Mouse (Mus musculus): ENCODE measurements around the gene Pkd1. TPM values are rescaled to one million over a fixed set of nuclear protein-coding genes. Genes with fewer than 3 reads are reported as not detected.

Pkd1 gene
- polyA plus RNA-seq, 1 experiment from 2014 or later, result 22.9 TPM

GRCm38 (mm10) chr17:24579532-24579931, 29.9 kb downstream of the Pkd1 start:
- WGBS, result 95% methylated on average over 3 of the region's 3 CpGs
- ATAC-seq (ENCODE audit: low read depth), result no peak
- H3K9me3 ChIP-seq, result no peaks in the 10 kb centered on the region
- no peak overlapping the region for H3K4me3 ChIP-seq
- H3K27ac ChIP-seq (replicated peaks), result no peak overlapping the region
- H3K36me3 ChIP-seq, result peaks cover 95% of the 10 kb centered on the region
- H3K27me3 ChIP-seq, result no peaks in the 10 kb centered on the region
- no peak overlapping the region for H3K4me2 ChIP-seq
- no peak overlapping the region for H3K9ac ChIP-seq
- no peaks in the 10 kb centered on the region for H3K4me1 ChIP-seq (replicated peaks)

- Histone ChIP-seq H3K36me3 (peaks cover 92% of the 10 kb centered on the region), H3K9ac (no peak overlapping the region), H3K4me1 (replicated peaks) (no peaks in the 10 kb centered on the region), H3K4me2 (no peak overlapping the region), H3K27ac (replicated peaks) (no peak overlapping the region), H3K4me3 (no peak overlapping the region), H3K27me3 (no peaks in the 10 kb centered on the region), H3K9me3 (no peaks in the 10 kb centered on the region)
- WGBS, result 96% methylated on average over 2 of the region's 2 CpGs
- ATAC-seq (ENCODE audit: low read depth), result no peak
Observed at GRCm38 (mm10) chr17:24580287-24580686, 30.7 kb downstream of the Pkd1 start.

- Histone ChIP-seq H3K27me3 (no peaks in the 10 kb centered on the region), H3K4me3 (no peak overlapping the region), H3K27ac (replicated peaks) (no peak overlapping the region), H3K9ac (no peak overlapping the region), H3K4me1 (replicated peaks) (no peaks in the 10 kb centered on the region), H3K36me3 (peaks cover 90% of the 10 kb centered on the region), H3K4me2 (no peak overlapping the region), H3K9me3 (no peaks in the 10 kb centered on the region)
- WGBS, result 73% methylated on average over 5 of the region's 5 CpGs
- ATAC-seq (ENCODE audit: low read depth), result no peak
Observed at GRCm38 (mm10) chr17:24583599-24584460, 34.2 kb downstream of the Pkd1 start.

GRCm38 (mm10) chr17:24584520-24584919, 34.9 kb downstream of the Pkd1 start:
- H3K36me3 ChIP-seq, result peaks cover 88% of the 10 kb centered on the region
- H3K9me3 ChIP-seq, result no peaks in the 10 kb centered on the region
- no peak overlapping the region for H3K4me3 ChIP-seq
- H3K4me1 ChIP-seq (replicated peaks), result no peaks in the 10 kb centered on the region
- 76% methylated on average over 3 of the region's 3 CpGs for WGBS
- no peak overlapping the region for H3K4me2 ChIP-seq
- no peak overlapping the region for H3K27ac ChIP-seq (replicated peaks)
- H3K9ac ChIP-seq, result no peak overlapping the region
- no peaks in the 10 kb centered on the region for H3K27me3 ChIP-seq
- no peak for ATAC-seq (ENCODE audit: low read depth)

GRCm38 (mm10) chr17:24586532-24586931, 36.9 kb downstream of the Pkd1 start:
- Histone ChIP-seq H3K9ac (no peak overlapping the region), H3K4me3 (no peak overlapping the region), H3K27me3 (no peaks in the 10 kb centered on the region), H3K36me3 (peaks cover 86% of the 10 kb centered on the region), H3K4me2 (no peak overlapping the region), H3K9me3 (no peaks in the 10 kb centered on the region), H3K4me1 (replicated peaks) (no peaks in the 10 kb centered on the region), H3K27ac (replicated peaks) (no peak overlapping the region)
- ATAC-seq (ENCODE audit: low read depth), result no peak
- 94% methylated on average over 4 of the region's 4 CpGs for WGBS

- Histone ChIP-seq H3K27me3 (no peaks in the 10 kb centered on the region), H3K4me1 (replicated peaks) (no peaks in the 10 kb centered on the region), H3K36me3 (peaks cover 93% of the 10 kb centered on the region), H3K27ac (replicated peaks) (no peak overlapping the region), H3K4me2 (no peak overlapping the region), H3K9me3 (no peaks in the 10 kb centered on the region), H3K4me3 (no peak overlapping the region), H3K9ac (no peak overlapping the region)
- 96% methylated on average over 3 of the region's 3 CpGs for WGBS
- no peak for ATAC-seq (ENCODE audit: low read depth)
Observed at GRCm38 (mm10) chr17:24590943-24591342, 41.3 kb downstream of the Pkd1 start.

GRCm38 (mm10) chr17:24591695-24592094, 42.1 kb downstream of the Pkd1 start:
- WGBS, result 92% methylated on average over 5 of the region's 5 CpGs
- no peak overlapping the region for H3K4me3 ChIP-seq
- no peak overlapping the region for H3K27ac ChIP-seq (replicated peaks)
- H3K36me3 ChIP-seq, result peaks cover 93% of the 10 kb centered on the region
- ATAC-seq (ENCODE audit: low read depth), result no peak
- no peak overlapping the region for H3K9ac ChIP-seq
- H3K27me3 ChIP-seq, result no peaks in the 10 kb centered on the region
- H3K9me3 ChIP-seq, result no peaks in the 10 kb centered on the region
- H3K4me1 ChIP-seq (replicated peaks), result no peaks in the 10 kb centered on the region
- H3K4me2 ChIP-seq, result no peak overlapping the region

- H3K36me3 ChIP-seq, result peaks cover 94% of the 10 kb centered on the region
- H3K4me3 ChIP-seq, result no peak overlapping the region
- 91% methylated on average over 5 of the region's 5 CpGs for WGBS
- H3K9me3 ChIP-seq, result no peaks in the 10 kb centered on the region
- H3K9ac ChIP-seq, result no peak overlapping the region
- ATAC-seq (ENCODE audit: low read depth), result no peak
- no peaks in the 10 kb centered on the region for H3K27me3 ChIP-seq
- H3K27ac ChIP-seq (replicated peaks), result no peak overlapping the region
- no peak overlapping the region for H3K4me2 ChIP-seq
- no peaks in the 10 kb centered on the region for H3K4me1 ChIP-seq (replicated peaks)
Observed at GRCm38 (mm10) chr17:24593248-24593647, 43.6 kb downstream of the Pkd1 start.

GRCm38 (mm10) chr17:24593992-24594890, 44.6 kb downstream of the Pkd1 start:
- no peak for ATAC-seq (ENCODE audit: low read depth)
- 93% methylated on average over 26 of the region's 26 CpGs for WGBS
- H3K4me2 ChIP-seq, result no peak overlapping the region
- H3K9me3 ChIP-seq, result no peaks in the 10 kb centered on the region
- no peaks in the 10 kb centered on the region for H3K27me3 ChIP-seq
- H3K36me3 ChIP-seq, result peaks cover 98% of the 10 kb centered on the region
- H3K4me1 ChIP-seq (replicated peaks), result no peaks in the 10 kb centered on the region
- no peak overlapping the region for H3K27ac ChIP-seq (replicated peaks)
- no peak overlapping the region for H3K9ac ChIP-seq
- no peak overlapping the region for H3K4me3 ChIP-seq

GRCm38 (mm10) chr17:24595126-24596072, 45.8 kb downstream of the Pkd1 start:
- WGBS, result 80% methylated on average over 17 of the region's 17 CpGs
- Histone ChIP-seq H3K36me3 (peaks cover 100% of the 10 kb centered on the region), H3K27me3 (no peaks in the 10 kb centered on the region), H3K9ac (no peak overlapping the region), H3K4me1 (replicated peaks) (no peaks in the 10 kb centered on the region), H3K27ac (replicated peaks) (no peak overlapping the region), H3K4me2 (no peak overlapping the region), H3K9me3 (no peaks in the 10 kb centered on the region), H3K4me3 (no peak overlapping the region)
- ATAC-seq (ENCODE audit: low read depth), result no peak

- no peaks in the 10 kb centered on the region for H3K4me1 ChIP-seq (replicated peaks)
- WGBS, result 73% methylated on average over 5 of the region's 5 CpGs
- no peak overlapping the region for H3K4me3 ChIP-seq
- no peak overlapping the region for H3K9ac ChIP-seq
- ATAC-seq (ENCODE audit: low read depth), result no peak
- no peak overlapping the region for H3K27ac ChIP-seq (replicated peaks)
- H3K27me3 ChIP-seq, result no peaks in the 10 kb centered on the region
- no peak overlapping the region for H3K4me2 ChIP-seq
- no peaks in the 10 kb centered on the region for H3K9me3 ChIP-seq
- peaks cover 100% of the 10 kb centered on the region for H3K36me3 ChIP-seq
Observed at GRCm38 (mm10) chr17:24596073-24596466, 46.4 kb downstream of the Pkd1 start.

All from neural tube, embryonic 13.5 days (tissue).